Mouse (Mus musculus): ENCODE measurements around the gene Entpd8. TPM values are rescaled to one million over a fixed set of nuclear protein-coding genes. Genes with fewer than 3 reads are reported as not detected.
A peak's percentile ranks its signal among the peaks of the same experiment; 100 is the strongest.

Entpd8 gene
- polyA plus RNA-seq, 1 experiment = 23.7 TPM

GRCm38 (mm10) chr2:25122666-25123065 is 42.6 kb downstream of the Entpd8 start:
- Histone ChIP-seq H3K27ac (ENCODE audit: insufficient read depth, low read depth, low read length) (no peak overlapping the region), H3K4me3 (ENCODE audit: insufficient read depth, low read depth, low read length) (no peak overlapping the region), H3K4me1 (ENCODE audit: control insufficient read depth, insufficient read depth, low read length) (no peaks in the 10 kb centered on the region), H3K27me3 (replicated peaks; ENCODE audit: control insufficient read depth, insufficient read depth, low read length) (no peaks in the 10 kb centered on the region), H3K36me3 (ENCODE audit: control insufficient read depth, insufficient read depth, low read length) (no peaks in the 10 kb centered on the region)
- WGBS = 80% methylated on average over 2 of the region's 2 CpGs
- DNase-seq = no peak
- no peak for TF ChIP-seq CTCF (conservative IDR thresholded peaks at IDR 0.05; ENCODE audit: insufficient read depth, insufficient read length, low read depth, low read length)
- no peak for TF ChIP-seq POLR2A (IDR thresholded peaks at IDR 0.05; ENCODE audit: low read depth, low read length)

GRCm38 (mm10) chr2:25123527-25123926 is 43.4 kb downstream of the Entpd8 start:
- H3K4me3 ChIP-seq (ENCODE audit: insufficient read depth, low read depth, low read length) = no peak overlapping the region
- no peaks in the 10 kb centered on the region for H3K27me3 ChIP-seq (replicated peaks; ENCODE audit: control insufficient read depth, insufficient read depth, low read length)
- no peaks in the 10 kb centered on the region for H3K4me1 ChIP-seq (ENCODE audit: control insufficient read depth, insufficient read depth, low read length)
- no peaks in the 10 kb centered on the region for H3K36me3 ChIP-seq (ENCODE audit: control insufficient read depth, insufficient read depth, low read length)
- WGBS = 76% methylated on average over 5 of the region's 5 CpGs
- no peak for DNase-seq
- TF ChIP-seq POLR2A (IDR thresholded peaks at IDR 0.05; ENCODE audit: low read depth, low read length) (no peak), CTCF (conservative IDR thresholded peaks at IDR 0.05; ENCODE audit: insufficient read depth, insufficient read length, low read depth, low read length) (no peak)
- no peak overlapping the region for H3K27ac ChIP-seq (ENCODE audit: insufficient read depth, low read depth, low read length)

- no peaks in the 10 kb centered on the region for H3K36me3 ChIP-seq (ENCODE audit: control insufficient read depth, insufficient read depth, low read length)
- H3K4me1 ChIP-seq (ENCODE audit: control insufficient read depth, insufficient read depth, low read length) = no peaks in the 10 kb centered on the region
- TF ChIP-seq POLR2A (IDR thresholded peaks at IDR 0.05; ENCODE audit: low read depth, low read length) (no peak), CTCF (conservative IDR thresholded peaks at IDR 0.05; ENCODE audit: insufficient read depth, insufficient read length, low read depth, low read length) (no peak)
- no peak for DNase-seq
- H3K4me3 ChIP-seq (ENCODE audit: insufficient read depth, low read depth, low read length) = no peak overlapping the region
- no peak overlapping the region for H3K27ac ChIP-seq (ENCODE audit: insufficient read depth, low read depth, low read length)
- 67% methylated on average over 3 of the region's 3 CpGs for WGBS
- H3K27me3 ChIP-seq (replicated peaks; ENCODE audit: control insufficient read depth, insufficient read depth, low read length) = no peaks in the 10 kb centered on the region
Observed at GRCm38 (mm10) chr2:25124411-25124810, 44.3 kb downstream of the Entpd8 start.

- Histone ChIP-seq H3K27me3 (replicated peaks; ENCODE audit: control insufficient read depth, insufficient read depth, low read length) (no peaks in the 10 kb centered on the region), H3K27ac (ENCODE audit: insufficient read depth, low read depth, low read length) (no peak overlapping the region)
- DNase-seq = no peak
Observed at GRCm38 (mm10) chr2:25125146-25125545, 45.0 kb downstream of the Entpd8 start.

GRCm38 (mm10) chr2:25126011-25127010 is 46.2 kb downstream of the Entpd8 start:
- TF ChIP-seq CTCF (conservative IDR thresholded peaks at IDR 0.05; ENCODE audit: insufficient read depth, insufficient read length, low read depth, low read length) = no peak
- TF ChIP-seq POLR2A (IDR thresholded peaks at IDR 0.05; ENCODE audit: low read depth, low read length) = no peak
- no peak for DNase-seq
- no peaks in the 10 kb centered on the region for H3K4me1 ChIP-seq (ENCODE audit: control insufficient read depth, insufficient read depth, low read length)
- H3K4me3 ChIP-seq (ENCODE audit: insufficient read depth, low read depth, low read length) = no peak overlapping the region
- whole genome bisulfite sequencing = 55% methylated on average over 19 of the region's 19 CpGs
- H3K36me3 ChIP-seq (ENCODE audit: control insufficient read depth, insufficient read depth, low read length) = no peaks in the 10 kb centered on the region
- H3K27ac ChIP-seq (ENCODE audit: insufficient read depth, low read depth, low read length) = no peak overlapping the region
- H3K27me3 ChIP-seq (replicated peaks; ENCODE audit: control insufficient read depth, insufficient read depth, low read length) = no peaks in the 10 kb centered on the region

More at GRCm38 (mm10) chr2:25125146-25125545, 45.0 kb downstream of the Entpd8 start:
- Histone ChIP-seq H3K4me1 (ENCODE audit: control insufficient read depth, insufficient read depth, low read length) (no peaks in the 10 kb centered on the region), H3K4me3 (ENCODE audit: insufficient read depth, low read depth, low read length) (no peak overlapping the region), H3K36me3 (ENCODE audit: control insufficient read depth, insufficient read depth, low read length) (no peaks in the 10 kb centered on the region)
- no peak for TF ChIP-seq CTCF (conservative IDR thresholded peaks at IDR 0.05; ENCODE audit: insufficient read depth, insufficient read length, low read depth, low read length)
- TF ChIP-seq POLR2A (IDR thresholded peaks at IDR 0.05; ENCODE audit: low read depth, low read length) = no peak
- WGBS = 95% methylated on average over 6 of the region's 6 CpGs

- no peaks in the 10 kb centered on the region for H3K36me3 ChIP-seq (ENCODE audit: control insufficient read depth, insufficient read depth, low read length)
- H3K27me3 ChIP-seq (replicated peaks; ENCODE audit: control insufficient read depth, insufficient read depth, low read length) = no peaks in the 10 kb centered on the region
- TF ChIP-seq CTCF (conservative IDR thresholded peaks at IDR 0.05; ENCODE audit: insufficient read depth, insufficient read length, low read depth, low read length) = peak; percentile 93
- TF ChIP-seq POLR2A (IDR thresholded peaks at IDR 0.05; ENCODE audit: low read depth, low read length) = no peak
- H3K4me3 ChIP-seq (ENCODE audit: insufficient read depth, low read depth, low read length) = no peak overlapping the region
- DNase-seq = peak; percentile 72
- WGBS = 50% methylated on average over 5 of the region's 5 CpGs
- no peaks in the 10 kb centered on the region for H3K4me1 ChIP-seq (ENCODE audit: control insufficient read depth, insufficient read depth, low read length)
- H3K27ac ChIP-seq (ENCODE audit: insufficient read depth, low read depth, low read length) = no peak overlapping the region
Observed at GRCm38 (mm10) chr2:25127206-25127605, 47.1 kb downstream of the Entpd8 start.

- TF ChIP-seq POLR2A (IDR thresholded peaks at IDR 0.05; ENCODE audit: low read depth, low read length) (no peak), CTCF (conservative IDR thresholded peaks at IDR 0.05; ENCODE audit: insufficient read depth, insufficient read length, low read depth, low read length) (no peak)
- no peak for DNase-seq
- WGBS = 69% methylated on average over 11 of the region's 11 CpGs
- Histone ChIP-seq H3K36me3 (ENCODE audit: control insufficient read depth, insufficient read depth, low read length) (no peaks in the 10 kb centered on the region), H3K4me1 (ENCODE audit: control insufficient read depth, insufficient read depth, low read length) (no peaks in the 10 kb centered on the region), H3K27ac (ENCODE audit: insufficient read depth, low read depth, low read length) (no peak overlapping the region), H3K27me3 (replicated peaks; ENCODE audit: control insufficient read depth, insufficient read depth, low read length) (no peaks in the 10 kb centered on the region), H3K4me3 (ENCODE audit: insufficient read depth, low read depth, low read length) (no peak overlapping the region)
Observed at GRCm38 (mm10) chr2:25128072-25128471, 48.0 kb downstream of the Entpd8 start.

All from kidney, adult 2 months (tissue).